Mouse (Mus musculus): Measurements from ENCODE around the gene Itprid2.

GRCm38 (mm10) chr2:79653809-79654164 lies 18.6 kb downstream of the Itprid2 start:
- TF ChIP-seq ZKSCAN1 (IDR thresholded peaks at IDR 0.05; ENCODE audit: low read depth, low read length): no peak
- TF ChIP-seq CTCF (IDR thresholded peaks at IDR 0.05 in 2 of 3, conservative IDR thresholded peaks at IDR 0.05 in 1 of 3; ENCODE audit: control insufficient read depth in 1 of 3, insufficient read depth in 1 of 3, low read depth in 2 of 3, low read length in 3 of 3, poor library complexity in 1 of 3, severe bottlenecking in 1 of 3): no peak
- no peak for TF ChIP-seq RAD21 (IDR thresholded peaks at IDR 0.05; ENCODE audit: low read depth, low read length)
- no peak for TF ChIP-seq POLR2A (IDR thresholded peaks at IDR 0.05; ENCODE audit: control insufficient read depth in 1 of 2, insufficient read depth in 1 of 2, low read depth in 1 of 2, low read length in 2 of 2, poor library complexity in 1 of 2)
- no peak for TF ChIP-seq SMC3 (IDR thresholded peaks at IDR 0.05; ENCODE audit: low read depth, low read length)
- no peak for TF ChIP-seq ETS1 (IDR thresholded peaks at IDR 0.05; ENCODE audit: low read depth, low read length)
